Mouse (Mus musculus): ENCODE measurements around the gene Hat1. TPM values are rescaled to one million over a fixed set of nuclear protein-coding genes. Genes with fewer than 3 reads are reported as not detected.

Gene Hat1
- polyA plus RNA-seq (2015; fragmentation: Illumina TruSeq; extraction: RNeasy Lipid Tissue Mini Kit (QIAGEN cat#74804); ENCODE audit: low read depth, low replicate concordance) = 34.8 TPM

DNA sequence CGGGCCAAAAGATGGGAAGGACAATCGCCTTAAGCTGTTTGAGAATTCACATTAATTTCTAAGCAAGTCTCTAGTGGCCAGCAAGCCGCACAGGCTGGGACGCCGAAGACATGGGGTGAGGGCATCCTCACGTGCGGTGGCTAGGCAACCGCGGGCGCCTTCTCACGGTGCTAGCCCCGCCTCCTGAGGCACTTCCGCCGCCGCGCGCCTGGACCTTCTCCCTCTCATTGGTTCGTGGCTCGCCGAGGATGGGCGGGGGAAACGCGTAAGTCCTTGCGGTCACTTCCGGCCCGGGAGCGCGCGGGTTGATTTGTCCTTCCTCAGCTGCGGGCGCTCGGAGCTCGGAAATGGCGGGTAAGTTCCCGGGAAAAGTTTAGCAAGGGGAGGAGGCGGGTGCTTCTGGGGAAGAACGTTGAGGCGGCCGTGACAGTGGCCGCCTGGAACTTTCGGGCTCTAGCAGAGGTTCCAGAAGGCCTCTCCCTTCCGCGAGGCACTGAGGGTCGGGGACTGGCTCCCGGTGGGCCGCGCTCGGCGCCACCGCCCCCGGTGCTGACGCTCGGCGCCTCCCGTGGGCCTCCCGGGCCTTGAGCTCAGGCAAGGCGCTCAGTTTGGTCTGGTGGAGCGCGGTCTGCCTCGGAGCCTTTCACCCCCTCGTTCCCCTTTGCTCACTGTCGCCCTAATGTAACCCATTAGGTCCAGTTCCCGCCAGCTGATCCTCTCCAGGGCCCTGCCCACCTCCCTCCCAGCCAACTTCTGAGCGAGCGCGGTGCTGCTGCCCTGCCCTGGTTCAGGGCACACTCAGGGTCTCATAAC is at the start of gene Hat1:
Gene Hat1 (plus strand): TSS at position 8 of the 813 bp plus-strand sequence.

DNA sequence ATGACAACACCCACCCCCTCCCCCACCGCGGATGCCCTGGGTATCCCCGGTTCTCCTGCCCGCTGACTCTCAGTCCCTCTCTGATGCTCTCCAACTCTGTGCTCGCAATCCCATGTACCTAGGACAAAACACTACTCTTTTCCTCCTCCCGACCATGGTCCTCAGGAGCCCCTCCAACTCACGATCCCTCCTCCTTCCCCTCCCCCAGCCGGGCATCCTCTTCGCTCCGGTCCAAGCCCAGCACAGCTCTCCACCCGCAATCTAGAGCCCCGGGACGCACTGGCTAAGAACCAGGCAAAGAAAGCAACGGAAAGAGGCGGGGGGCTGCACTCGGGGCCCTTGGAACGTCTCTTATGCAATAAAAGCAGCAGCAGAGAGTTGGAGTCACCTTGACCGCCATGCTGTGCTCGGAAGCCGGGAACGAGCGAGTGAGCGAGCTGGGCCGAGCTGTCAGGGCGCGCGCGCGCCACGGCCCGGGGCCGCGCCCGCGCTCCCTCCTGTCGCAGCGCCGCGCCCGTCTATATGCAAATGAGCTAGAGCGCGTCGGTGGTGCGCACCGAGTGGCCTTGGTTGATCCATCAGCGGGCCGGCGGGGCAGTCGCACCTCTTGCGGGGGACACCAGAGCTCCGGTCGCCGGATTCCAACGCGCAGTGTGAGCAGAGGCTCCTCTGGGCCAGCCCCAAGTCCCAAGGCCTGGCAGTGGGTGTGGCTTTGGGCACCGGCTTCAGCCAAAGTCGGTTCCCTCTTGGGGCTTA is 21.5 kb upstream of the Hat1 start, which contains the start of gene Slc25a12:
Gene Slc25a12 (minus strand): TSS at position 625 of the 756 bp plus-strand sequence.

DNA sequence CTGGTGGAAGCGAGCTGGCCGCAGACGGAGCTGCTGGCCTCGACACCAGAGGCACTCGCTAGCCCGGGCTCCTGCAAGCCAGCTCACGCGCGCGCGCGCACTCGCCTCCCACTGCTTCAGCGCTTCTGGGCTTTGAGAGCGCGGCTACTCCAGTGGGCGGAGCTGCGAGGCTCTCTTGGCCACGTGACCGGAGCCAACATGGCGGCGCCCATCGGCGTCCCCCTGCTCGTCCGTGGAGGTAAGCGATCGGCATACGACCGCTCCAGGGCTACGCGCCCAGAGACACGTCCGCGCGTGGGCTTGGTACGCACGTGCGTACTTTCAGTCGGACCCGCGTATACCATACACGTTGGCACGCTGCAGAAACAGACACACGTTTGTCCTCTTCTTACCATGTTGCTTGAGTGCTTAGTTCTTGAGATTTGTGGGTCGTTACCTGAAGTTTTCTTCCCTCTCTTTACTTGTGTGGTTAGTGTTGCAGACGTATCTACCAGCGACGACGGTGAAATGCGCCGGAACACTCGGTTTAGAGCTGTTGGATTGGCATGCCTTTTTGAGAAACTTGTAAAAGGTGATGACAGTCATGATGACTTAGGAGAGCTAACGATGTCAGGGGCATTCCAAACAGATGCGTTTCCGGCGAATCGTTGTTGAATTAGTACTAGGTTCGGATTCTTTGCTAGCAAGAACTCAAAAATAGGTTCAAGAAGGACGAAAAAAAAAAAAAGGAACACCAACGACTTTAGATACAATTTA is 64.6 kb downstream of the Hat1 start, which contains the start of gene Metap1d:
Gene Metap1d (plus strand): TSS at position 116 of the 756 bp plus-strand sequence.

Other genes with a start within 250 kb of the Hat1 start
- 133 TPM for gene Dync1i2, start 177.3 kb upstream of the Hat1 start, polyA plus RNA-seq (2015; fragmentation: Illumina TruSeq; extraction: RNeasy Lipid Tissue Mini Kit (QIAGEN cat#74804); ENCODE audit: low read depth, low replicate concordance)
- 141 TPM for gene Slc25a12, start 21.2 kb upstream of the Hat1 start, polyA plus RNA-seq (2015; fragmentation: Illumina TruSeq; extraction: RNeasy Lipid Tissue Mini Kit (QIAGEN cat#74804); ENCODE audit: low read depth, low replicate concordance)
- 25.5 TPM for gene Metap1d, start 64.3 kb downstream of the Hat1 start, polyA plus RNA-seq (2015; fragmentation: Illumina TruSeq; extraction: RNeasy Lipid Tissue Mini Kit (QIAGEN cat#74804); ENCODE audit: low read depth, low replicate concordance)
- 9.3 TPM for gene Dlx1, start 139.2 kb downstream of the Hat1 start, polyA plus RNA-seq (2015; fragmentation: Illumina TruSeq; extraction: RNeasy Lipid Tissue Mini Kit (QIAGEN cat#74804); ENCODE audit: low read depth, low replicate concordance)
- gene Dlx2, start 157.8 kb downstream of the Hat1 start, polyA plus RNA-seq (2015; fragmentation: Illumina TruSeq; extraction: RNeasy Lipid Tissue Mini Kit (QIAGEN cat#74804); ENCODE audit: low read depth, low replicate concordance) = 2.9 TPM

Data from brain, adult 10 weeks (tissue).